Mouse (Mus musculus) thymus, adult 2 months (tissue): ENCODE results near the gene Pus3.

ENCODE experiments used
- CTCF ChIP-seq: fragments of 200-500 bp; IDR thresholded peaks from 2 replicates; pipeline ENCODE4 v1.5.1; 2012; ENCODE audit warnings: mild to moderate bottlenecking, control low read depth, low read length, moderate library complexity, borderline replicate concordance; ENCODE audit not compliant: control insufficient read depth, poor library complexity, insufficient read depth; ENCODE audit errors: extremely low read depth
- POLR2A ChIP-seq: fragments of 200-500 bp; IDR thresholded peaks from 2 replicates; pipeline ENCODE4 v1.6.1; 2012; ENCODE audit warnings: mild to moderate bottlenecking, low read length, control low read depth, moderate library complexity; ENCODE audit not compliant: control insufficient read depth, poor library complexity, insufficient read depth; ENCODE audit errors: extremely low read depth

DNA sequence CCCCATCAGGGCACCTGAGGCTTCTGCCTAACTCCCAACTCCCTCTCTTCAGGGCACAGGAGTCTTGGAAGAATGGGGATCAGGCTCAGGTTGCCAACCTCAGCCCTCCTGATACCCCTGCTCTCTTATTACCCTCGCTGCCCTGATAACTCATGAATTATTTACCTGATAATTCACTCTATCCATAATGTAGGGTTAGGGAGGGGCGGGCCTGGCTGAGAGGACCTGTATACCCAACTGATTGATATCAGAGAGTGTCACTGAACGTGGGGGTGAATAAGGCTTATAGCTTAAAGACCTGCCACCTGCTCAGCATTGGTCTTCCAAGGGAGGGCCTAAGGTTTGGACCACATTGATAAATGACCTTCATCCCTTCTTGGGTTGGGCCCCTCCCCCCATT, 40.2 kb upstream of the Pus3 start, which contains the start of gene Gm1113:
- TF ChIP-seq POLR2A (no peak), CTCF (no peak)
